Mouse (Mus musculus) neural tube, embryonic 12.5 days (tissue): Measurements from ENCODE around the gene Hyal1. TPM values are rescaled to one million over a fixed set of nuclear protein-coding genes. Genes with fewer than 3 reads are reported as not detected.

Experiments
- ATAC-seq: fragments of 200-750 bp; cut with Nextera tagmentation; 2 replicates; pipeline ENCODE4 v1.8.0; 2017; ENCODE audit warnings: low read depth, mild to moderate bottlenecking, moderate TSS enrichment, moderate library complexity; ENCODE audit not compliant: low FRiP score
- H3K27ac ChIP-seq: fragments of 300-500 bp; sonication (generic); 2 replicates; pipeline ENCODE4 v1.5.1; 2016
- H3K27me3 ChIP-seq: fragments of 300-500 bp; sonication (generic); replicated peaks from 2 replicates; pipeline ENCODE4 v1.6.1; 2016; ENCODE audit warnings: mild to moderate bottlenecking
- H3K36me3 ChIP-seq: fragments of 300-500 bp; sonication (generic); 2 replicates; pipeline ENCODE4 v1.6.1; 2016; ENCODE audit warnings: mild to moderate bottlenecking
- H3K4me1 ChIP-seq: fragments of 300-500 bp; sonication (generic); 2 replicates; pipeline ENCODE4 v1.6.1; 2016
- H3K4me2 ChIP-seq: fragments of 300-500 bp; sonication (generic); replicated peaks from 2 replicates; pipeline ENCODE4 v1.6.1; 2016; ENCODE audit warnings: mild to moderate bottlenecking
- H3K4me3 ChIP-seq: fragments of 300-500 bp; sonication (generic); 2 replicates; pipeline ENCODE4 v1.5.1; 2016
- H3K9ac ChIP-seq: fragments of 300-500 bp; sonication (generic); 2 replicates; pipeline ENCODE4 v1.6.1; 2016; ENCODE audit warnings: mild to moderate bottlenecking
- H3K9me3 ChIP-seq: fragments of 300-500 bp; sonication (generic); 2 replicates; pipeline ENCODE4 v1.6.1; 2016; ENCODE audit warnings: mild to moderate bottlenecking
- WGBS: fragments of 180-500 bp; shearing (Covaris S2); methylation state at CpG from one replicate; pipeline ENCODE4 v1.1.7; 2016; 5-methylcytosine and 5-hydroxymethylcytosine counted together
- polyA plus RNA-seq: library from polyadenylated mRNA; unstranded; fragments of >200 nt; fragmentation: Nextera tagmentation; extraction: Ambion mirVana; gene quantifications from 2 replicates; pipeline ENCODE4 v1.2.1, GENCODE M21; 2016

Hyal1 gene
- polyA plus RNA-seq, 1 experiment from 2014 or later, result 7.5 TPM

GRCm38 (mm10) chr9:107543299-107543698 is 33.4 kb upstream of the Hyal1 start:
- H3K4me2 ChIP-seq, result peak overlapping the region; percentile 90
- peaks cover 42% of the 10 kb centered on the region for H3K36me3 ChIP-seq
- no peaks in the 10 kb centered on the region; the same call in 1 of the 2 replicates for H3K27me3 ChIP-seq
- no peak overlapping the region for H3K9ac ChIP-seq
- no peak for ATAC-seq
- H3K4me3 ChIP-seq, result no peak overlapping the region
- H3K27ac ChIP-seq, result no peak overlapping the region
- H3K9me3 ChIP-seq, result no peaks in the 10 kb centered on the region
- 91% methylated on average over 11 of the region's 11 CpGs for WGBS
- peaks cover 34% of the 10 kb centered on the region for H3K4me1 ChIP-seq

- no peak overlapping the region for H3K4me2 ChIP-seq
- no peak overlapping the region for H3K4me3 ChIP-seq
- H3K27me3 ChIP-seq, result peaks cover 9% of the 10 kb centered on the region
- peaks cover 34% of the 10 kb centered on the region for H3K4me1 ChIP-seq
- no peak overlapping the region for H3K27ac ChIP-seq
- peaks cover 32% of the 10 kb centered on the region for H3K36me3 ChIP-seq
- 96% methylated on average over 17 of the region's 17 CpGs for WGBS
- H3K9ac ChIP-seq, result no peak overlapping the region
- ATAC-seq, result no peak
- no peaks in the 10 kb centered on the region for H3K9me3 ChIP-seq
These were observed 32.5 kb upstream of the Hyal1 start for GRCm38 (mm10) chr9:107544196-107544700.

GRCm38 (mm10) chr9:107544729-107545128 is 32.0 kb upstream of the Hyal1 start:
- H3K4me2 ChIP-seq, result no peak overlapping the region

GRCm38 (mm10) chr9:107545199-107545598 is 31.5 kb upstream of the Hyal1 start:
- Histone ChIP-seq H3K36me3 (peaks cover 23% of the 10 kb centered on the region), H3K27me3 (peaks cover 19% of the 10 kb centered on the region), H3K4me2 (no peak overlapping the region), H3K4me1 (peaks cover 34% of the 10 kb centered on the region), H3K9me3 (no peaks in the 10 kb centered on the region), H3K4me3 (no peak overlapping the region), H3K27ac (no peak overlapping the region), H3K9ac (no peak overlapping the region)
- ATAC-seq, result no peak
- WGBS, result 87% methylated on average over 10 of the region's 10 CpGs

More at GRCm38 (mm10) chr9:107544729-107545128, 32.0 kb upstream of the Hyal1 start:
- no peak overlapping the region for H3K9ac ChIP-seq
- no peak overlapping the region for H3K27ac ChIP-seq
- peaks cover 27% of the 10 kb centered on the region for H3K36me3 ChIP-seq
- no peak overlapping the region for H3K4me3 ChIP-seq
- H3K27me3 ChIP-seq, result peaks cover 14% of the 10 kb centered on the region
- no peaks in the 10 kb centered on the region for H3K9me3 ChIP-seq
- no peak for ATAC-seq
- H3K4me1 ChIP-seq, result peaks cover 34% of the 10 kb centered on the region
- 92% methylated on average over 12 of the region's 12 CpGs for WGBS

- H3K9ac ChIP-seq, result no peak overlapping the region
- 9% methylated on average over 3 of the region's 3 CpGs for WGBS
- ATAC-seq, result no peak
- peaks cover 21% of the 10 kb centered on the region for H3K36me3 ChIP-seq
- peaks cover 23% of the 10 kb centered on the region for H3K27me3 ChIP-seq
- no peak overlapping the region for H3K4me2 ChIP-seq
- no peak overlapping the region for H3K27ac ChIP-seq
- no peaks in the 10 kb centered on the region for H3K9me3 ChIP-seq
- H3K4me3 ChIP-seq, result no peak overlapping the region
- H3K4me1 ChIP-seq, result peaks cover 34% of the 10 kb centered on the region
These were observed 31.1 kb upstream of the Hyal1 start for GRCm38 (mm10) chr9:107545602-107546001.

- H3K36me3 ChIP-seq, result peaks cover 21% of the 10 kb centered on the region
- no peak within 1 kb of the TSS for H3K4me3 ChIP-seq
- no peaks in the 10 kb centered on the region for H3K9me3 ChIP-seq
- H3K4me1 ChIP-seq, result peaks cover 37% of the 10 kb centered on the region
- H3K4me2 ChIP-seq, result peak within 1 kb of the TSS; percentile 54
- WGBS, result 4% methylated on average over 20 of the region's 20 CpGs
- 0 out of 2 replicates have a peak within 1 kb of the TSS, but pooled peaks have one; percentile 13 for H3K9ac ChIP-seq
- peaks cover 37% of the 10 kb centered on the region for H3K27me3 ChIP-seq
- peak; percentile 57 for ATAC-seq
- H3K27ac ChIP-seq, result no peak within 1 kb of the TSS
These were observed 29.7 kb upstream of the Hyal1 start, which contains the start of gene Zmynd10 for GRCm38 (mm10) chr9:107547026-107547425. Gene Zmynd10, plus strand, starts transcription at chr9:107547298.

GRCm38 (mm10) chr9:107547957-107548356 is 28.8 kb upstream of the Hyal1 start:
- H3K4me2 ChIP-seq, result no peak overlapping the region
- H3K4me1 ChIP-seq, result peaks cover 33% of the 10 kb centered on the region
- peaks cover 46% of the 10 kb centered on the region for H3K27me3 ChIP-seq
- no peak overlapping the region for H3K4me3 ChIP-seq
- ATAC-seq, result no peak
- no peak overlapping the region for H3K27ac ChIP-seq
- H3K9me3 ChIP-seq, result no peaks in the 10 kb centered on the region
- WGBS, result 84% methylated on average over 5 of the region's 5 CpGs
- peaks cover 21% of the 10 kb centered on the region for H3K36me3 ChIP-seq
- no peak overlapping the region for H3K9ac ChIP-seq

- ATAC-seq, result no peak
- 91% methylated on average over 10 of the region's 10 CpGs for WGBS
- Histone ChIP-seq H3K9ac (no peak overlapping the region), H3K36me3 (peaks cover 15% of the 10 kb centered on the region), H3K4me1 (peaks cover 40% of the 10 kb centered on the region), H3K4me3 (no peak overlapping the region), H3K9me3 (no peaks in the 10 kb centered on the region), H3K27ac (no peak overlapping the region), H3K27me3 (peaks cover 48% of the 10 kb centered on the region), H3K4me2 (no peak overlapping the region)
These were observed 27.9 kb upstream of the Hyal1 start for GRCm38 (mm10) chr9:107548820-107549219.

GRCm38 (mm10) chr9:107549297-107550074 is 27.2 kb upstream of the Hyal1 start:
- Histone ChIP-seq H3K9me3 (no peaks in the 10 kb centered on the region), H3K27me3 (peaks cover 48% of the 10 kb centered on the region), H3K4me3 (no peak overlapping the region), H3K4me1 (peaks cover 43% of the 10 kb centered on the region), H3K4me2 (no peak overlapping the region), H3K27ac (no peak overlapping the region), H3K36me3 (peaks cover 8% of the 10 kb centered on the region), H3K9ac (no peak overlapping the region)
- WGBS, result 91% methylated on average over 20 of the region's 20 CpGs
- no peak for ATAC-seq

- Histone ChIP-seq H3K4me3 (no peak overlapping the region; the same call in 1 of the 2 replicates), H3K4me2 (peak overlapping the region; percentile 73), H3K27me3 (peaks cover 48% of the 10 kb centered on the region), H3K9ac (no peak overlapping the region), H3K36me3 (no peaks in the 10 kb centered on the region), H3K9me3 (no peaks in the 10 kb centered on the region), H3K4me1 (peaks cover 48% of the 10 kb centered on the region), H3K27ac (no peak overlapping the region)
- WGBS, result 23% methylated on average over 23 of the region's 23 CpGs
- ATAC-seq, result no peak
These were observed 26.1 kb upstream of the Hyal1 start for GRCm38 (mm10) chr9:107550491-107551116.

GRCm38 (mm10) chr9:107551117-107551889 is 25.4 kb upstream of the Hyal1 start, which contains the start of gene Rassf1:
Gene Rassf1, plus strand, starts transcription at chr9:107551555.
- Histone ChIP-seq H3K36me3 (no peaks in the 10 kb centered on the region), H3K4me2 (peak within 1 kb of the TSS; percentile 73), H3K4me3 (peak within 1 kb of the TSS; percentile 35), H3K9me3 (no peaks in the 10 kb centered on the region), H3K27me3 (peaks cover 48% of the 10 kb centered on the region), H3K27ac (no peak within 1 kb of the TSS), H3K4me1 (peaks cover 55% of the 10 kb centered on the region), H3K9ac (peak within 1 kb of the TSS; percentile 55)
- no peak for ATAC-seq
- under 1% methylated on average over 62 of the region's 63 CpGs for WGBS
